Mouse (Mus musculus) G1E (cell line): ENCODE measurements at regions not wholly inside any gene's neighbourhood (a gene's known extent, or its start where the extent isn't known, plus 50 kb on each side); places are given as distances from the start of the nearest gene placed in this dataset.

Experiments used
- ATAC-seq: 2 replicates; pipeline ENCODE4 v1.8.0; 2016; ENCODE audit warnings: mild to moderate bottlenecking; ENCODE audit not compliant: insufficient number of reproducible peaks, poor library complexity, low FRiP score, severe bottlenecking; ENCODE audit errors: extremely low read depth
- DNase-seq: peaks from one replicate; pipeline ENCODE4 v3.0.0; 2012; ENCODE audit warnings: low spot score
- H3K27me3 ChIP-seq: 2 replicates; pipeline ENCODE4 v1.6.1; 2012; ENCODE audit warnings: mild to moderate bottlenecking, low read length, inconsistent platforms; ENCODE audit not compliant: insufficient read depth
- H3K36me3 ChIP-seq: replicated peaks from 2 replicates; pipeline ENCODE3; 2012; ENCODE audit warnings: mild to moderate bottlenecking, inconsistent platforms
- H3K4me1 ChIP-seq: 2 replicates; pipeline ENCODE4 v1.6.1; 2012; ENCODE audit warnings: low read depth, low read length, inconsistent platforms, mixed read lengths; ENCODE audit not compliant: insufficient read depth
- H3K4me3 ChIP-seq: 2 replicates; pipeline ENCODE4 v1.5.1; 2012; ENCODE audit warnings: low read depth, mild to moderate bottlenecking, inconsistent platforms, low read length, moderate library complexity, mixed read lengths
- H3K9me3 ChIP-seq: replicated peaks from 2 replicates; pipeline ENCODE4 v1.6.1; 2012; ENCODE audit warnings: inconsistent platforms
- CTCF ChIP-seq: IDR thresholded peaks from 2 replicates; pipeline ENCODE4 v1.5.1; 2012; ENCODE audit warnings: low read depth, low read length, inconsistent platforms, mixed read lengths
- GATA1 ChIP-seq: IDR thresholded peaks from 2 replicates; pipeline ENCODE4 v1.6.1; 2012; ENCODE audit warnings: borderline replicate concordance, low read length, inconsistent platforms, mixed read lengths
- GATA2 ChIP-seq: IDR thresholded peaks from 2 replicates; pipeline ENCODE4 v1.6.1; 2012; ENCODE audit warnings: low read depth, low read length, inconsistent platforms, borderline replicate concordance
- POLR2AphosphoS5 ChIP-seq: IDR thresholded peaks from 2 replicates; pipeline ENCODE4 v1.6.1; 2012; ENCODE audit warnings: low read depth, low read length, inconsistent platforms; ENCODE audit not compliant: insufficient replicate concordance
- TAL1 ChIP-seq: conservative IDR thresholded peaks from 2 replicates; pipeline ENCODE4 v1.6.1; 2012; ENCODE audit warnings: low read depth, low read length, inconsistent platforms, mixed read lengths

- TF ChIP-seq GATA2 (no peak), TAL1 (no peak), GATA1 (no peak), CTCF (no peak), POLR2AphosphoS5 (no peak)
- DNase-seq: no peak
- Histone ChIP-seq H3K36me3 (no peaks in the 10 kb centered on the region), H3K9me3 (peaks cover 17% of the 10 kb centered on the region), H3K27me3 (no peaks in the 10 kb centered on the region), H3K4me3 (no peak overlapping the region), H3K4me1 (no peaks in the 10 kb centered on the region)
- ATAC-seq: no peak
Observed at GRCm38 (mm10) chr7:74690706-74691105, 136.1 kb upstream of the Slco3a1 start.

- DNase-seq (no peak), ATAC-seq (no peak)
- Histone ChIP-seq H3K4me3 (no peak overlapping the region), H3K9me3 (peaks cover 21% of the 10 kb centered on the region), H3K36me3 (no peaks in the 10 kb centered on the region), H3K4me1 (no peaks in the 10 kb centered on the region), H3K27me3 (no peaks in the 10 kb centered on the region)
- no peak for TF ChIP-seq POLR2AphosphoS5
- TF ChIP-seq CTCF: no peak
- no peak for TF ChIP-seq GATA2
- TF ChIP-seq TAL1: no peak
- TF ChIP-seq GATA1: no peak
Observed at GRCm38 (mm10) chr7:74688116-74688702, 133.6 kb upstream of the Slco3a1 start.

- Histone ChIP-seq H3K4me3 (no peak overlapping the region), H3K27me3 (no peaks in the 10 kb centered on the region), H3K9me3 (peaks cover 24% of the 10 kb centered on the region), H3K4me1 (no peaks in the 10 kb centered on the region), H3K36me3 (no peaks in the 10 kb centered on the region)
- DNase-seq (no peak), ATAC-seq (no peak)
- TF ChIP-seq GATA1 (no peak), TAL1 (no peak), POLR2AphosphoS5 (no peak), CTCF (no peak), GATA2 (no peak)
Observed at GRCm38 (mm10) chr7:74687303-74688115, 132.9 kb upstream of the Slco3a1 start.

DNA sequence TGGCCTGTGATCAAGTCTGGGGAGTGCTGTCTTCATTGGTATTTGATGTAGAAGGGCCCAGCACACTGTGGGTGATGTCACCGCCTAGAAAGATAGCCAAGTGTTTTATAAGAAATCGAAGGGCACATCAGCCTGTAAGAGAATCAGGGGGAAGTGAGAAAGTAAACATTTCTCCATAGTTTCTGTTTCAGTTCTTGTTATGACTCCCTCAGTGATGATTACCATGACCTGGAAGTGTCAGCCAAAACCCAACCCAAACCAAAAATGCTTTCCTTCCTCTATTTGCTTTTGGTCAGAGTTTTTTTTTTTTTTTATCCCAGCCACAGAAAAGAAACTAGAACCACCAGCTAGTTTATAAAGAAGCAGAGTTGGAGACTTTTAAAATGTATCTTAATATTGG lies 129.4 kb upstream of the Slco3a1 start:
- no peak for DNase-seq
- no peak for ATAC-seq
- Histone ChIP-seq H3K36me3 (no peaks in the 10 kb centered on the region), H3K27me3 (no peaks in the 10 kb centered on the region), H3K9me3 (peaks cover 24% of the 10 kb centered on the region), H3K4me1 (no peaks in the 10 kb centered on the region), H3K4me3 (no peak overlapping the region)
- TF ChIP-seq CTCF (no peak), GATA1 (no peak), POLR2AphosphoS5 (no peak), GATA2 (no peak), TAL1 (no peak)

- no peaks in the 10 kb centered on the region for H3K36me3 ChIP-seq
- no peak for ATAC-seq
- H3K4me1 ChIP-seq: no peaks in the 10 kb centered on the region
- DNase-seq: no peak
- no peak overlapping the region for H3K4me3 ChIP-seq
- no peak for TF ChIP-seq POLR2AphosphoS5
- no peak for TF ChIP-seq GATA2
- TF ChIP-seq TAL1: no peak
- TF ChIP-seq GATA1: no peak
- TF ChIP-seq CTCF: no peak
- peaks cover 6% of the 10 kb centered on the region; the same call in 1 of the 2 replicates for H3K9me3 ChIP-seq
- H3K27me3 ChIP-seq: no peaks in the 10 kb centered on the region
Observed at GRCm38 (mm10) chr7:74673626-74674295, 119.2 kb upstream of the Slco3a1 start.

- Histone ChIP-seq H3K9me3 (peaks cover 6% of the 10 kb centered on the region; the same call in 1 of the 2 replicates), H3K4me3 (no peak overlapping the region), H3K36me3 (no peaks in the 10 kb centered on the region), H3K4me1 (no peaks in the 10 kb centered on the region), H3K27me3 (no peaks in the 10 kb centered on the region)
- no peak for ATAC-seq
- TF ChIP-seq TAL1 (no peak), POLR2AphosphoS5 (no peak), CTCF (no peak), GATA2 (no peak), GATA1 (no peak)
- DNase-seq: no peak
Observed at GRCm38 (mm10) chr7:74669110-74669509, 114.5 kb upstream of the Slco3a1 start.
